ENCODE assay signal across 24 mouse cellular contexts in the genomic region with DNA sequence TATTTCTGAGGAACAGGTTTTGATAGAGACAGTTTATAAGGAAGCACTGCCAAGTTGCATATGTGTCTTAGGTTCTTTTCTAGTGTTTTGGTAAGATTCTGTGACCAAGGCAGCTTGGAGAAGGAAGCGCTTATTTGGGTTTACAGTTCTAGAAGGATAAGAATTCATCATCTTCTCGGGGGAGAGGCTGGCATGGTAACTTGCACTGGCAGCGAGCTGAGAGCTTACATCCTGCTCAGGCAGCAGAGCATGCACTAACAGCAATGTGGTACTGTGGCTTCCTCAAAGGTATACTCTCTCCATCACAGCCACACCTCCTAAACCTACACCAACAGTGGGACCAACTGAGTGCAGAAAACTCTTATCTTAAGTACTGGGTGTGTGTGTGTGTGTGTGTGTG. TPM values are rescaled to one million over a fixed set of nuclear protein-coding genes. Genes with fewer than 3 reads are reported as not detected.
"Had no signal": no experiment of that assay in that cellular context is flagged by ENCODE, and none has a peak within 500 bp of the region (broad histone marks: within the 10 kb centered on the region; RNA-seq: fewer than 3 reads in every experiment).

No protein-coding gene starts in this region.

- H3K9me3 ChIP-seq: limb, embryonic 10.5 days; limb, embryonic 13.5 days; liver, embryonic 12.5 days; liver, embryonic 15.5 days; lung, embryonic 15.5 days; midbrain, embryonic 10.5 days; midbrain, embryonic 15.5 days; neural tube, embryonic 12.5 days; neural tube, embryonic 15.5 days had no signal

- H3K27ac ChIP-seq: limb, embryonic 10.5 days; limb, embryonic 13.5 days; liver, embryonic 12.5 days; liver, embryonic 15.5 days; lung, embryonic 15.5 days; midbrain, embryonic 10.5 days; midbrain, embryonic 15.5 days; neural tube, embryonic 12.5 days; neural tube, embryonic 15.5 days had no signal

- H3K36me3 ChIP-seq: limb, embryonic 10.5 days; limb, embryonic 13.5 days; liver, embryonic 12.5 days; liver, embryonic 15.5 days; lung, embryonic 15.5 days; midbrain, embryonic 10.5 days; midbrain, embryonic 15.5 days; neural tube, embryonic 12.5 days; neural tube, embryonic 15.5 days had no signal

- H3K4me1 ChIP-seq: limb, embryonic 13.5 days; liver, embryonic 12.5 days; liver, embryonic 15.5 days; lung, embryonic 15.5 days; midbrain, embryonic 10.5 days; midbrain, embryonic 15.5 days; neural tube, embryonic 12.5 days; neural tube, embryonic 15.5 days had no signal

- ATAC-seq: intestine, embryonic 16.5 days; liver, embryonic 12.5 days; midbrain, embryonic 15.5 days had no signal

- H3K9ac ChIP-seq: limb, embryonic 13.5 days; liver, embryonic 12.5 days; liver, embryonic 15.5 days; lung, embryonic 15.5 days; midbrain, embryonic 15.5 days; neural tube, embryonic 12.5 days; neural tube, embryonic 15.5 days had no signal

- H3K4me3 ChIP-seq: limb, embryonic 10.5 days; limb, embryonic 13.5 days; liver, embryonic 12.5 days; liver, embryonic 15.5 days; lung, embryonic 15.5 days; megakaryocyte, embryonic 14.5 days; midbrain, embryonic 10.5 days; midbrain, embryonic 15.5 days; neural tube, embryonic 12.5 days; neural tube, embryonic 15.5 days had no signal

- H3K4me2 ChIP-seq: limb, embryonic 13.5 days; liver, embryonic 12.5 days; liver, embryonic 15.5 days; lung, embryonic 15.5 days; midbrain, embryonic 15.5 days; neural tube, embryonic 12.5 days; neural tube, embryonic 15.5 days had no signal

- DNase-seq: kidney, postnatal 14 days; kidney, postnatal 4 days; layer of hippocampus, postnatal 36 days; liver; lung, adult 18-20 months; lung, postnatal 10 days; lung, postnatal 36 days; thymus, adult 18-20 months; thymus, postnatal 36 days had no signal

- H3K27me3 ChIP-seq: limb, embryonic 13.5 days; liver, embryonic 12.5 days; liver, embryonic 15.5 days; lung, embryonic 15.5 days; midbrain, embryonic 15.5 days; neural tube, embryonic 12.5 days; neural tube, embryonic 15.5 days had no signal

RNA-seq across cellular contexts. Expression of a gene that starts 18.8 kb away (rescaled TPM):
- total RNA-seq: layer of hippocampus, adult 18-20 months; layer of hippocampus, postnatal 36 days; left cerebral cortex, postnatal 25 days had no signal
- polyA plus RNA-seq: limb, embryonic 10.5 days; limb, embryonic 13.5 days; liver, embryonic 12.5 days; lung, embryonic 15.5 days; midbrain, embryonic 10.5 days; neural tube, embryonic 12.5 days; neural tube, embryonic 15.5 days; testis, adult 2 months; urinary bladder, adult 2 months had no signal
